Mouse (Mus musculus): ENCODE data around the gene Gm20532. TPM values are rescaled to one million over a fixed set of nuclear protein-coding genes. Genes with fewer than 3 reads are reported as not detected.

Gm20532 gene
- polyA plus RNA-seq, 1 experiment: not detected

DNA sequence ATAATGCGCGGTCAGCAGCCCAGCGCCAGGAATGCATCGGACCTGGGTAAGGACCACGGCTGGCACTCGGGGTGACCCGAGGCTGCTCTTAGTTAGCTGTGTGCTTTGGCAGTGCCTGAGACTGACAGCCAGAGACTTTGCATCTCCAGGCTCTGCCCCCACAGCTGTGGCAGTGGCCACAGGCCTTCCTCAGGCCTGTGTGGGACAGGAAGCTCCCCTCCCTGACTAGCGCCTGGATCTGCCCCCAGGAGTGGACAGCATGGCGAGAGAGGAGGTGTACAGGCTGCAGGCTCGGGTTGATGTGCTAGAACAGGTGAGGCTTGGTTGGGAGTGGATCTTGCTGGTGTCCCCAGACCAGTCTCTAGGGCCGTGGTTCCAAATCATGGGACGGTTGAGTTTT is 5.0 kb downstream of the Gm20532 start:
- no peak for TF ChIP-seq POLR2A (IDR thresholded peaks at IDR 0.05; ENCODE audit: control insufficient read depth, extremely low read depth, insufficient read depth, low read length, poor library complexity)
- no peak for TF ChIP-seq CTCF (IDR thresholded peaks at IDR 0.05; ENCODE audit: borderline replicate concordance, control insufficient read depth, extremely low read depth, insufficient read depth, low read length, poor library complexity)
- Histone ChIP-seq H3K4me3 (ENCODE audit: control insufficient read depth, insufficient read depth, low read length) (no peak overlapping the region), H3K4me1 (replicated peaks; ENCODE audit: control insufficient read depth, insufficient read depth, low read length) (peaks cover 19% of the 10 kb centered on the region), H3K36me3 (ENCODE audit: control insufficient read depth, insufficient read depth, low read length) (no peaks in the 10 kb centered on the region), H3K27me3 (ENCODE audit: control insufficient read depth, insufficient read depth, low read length) (no peaks in the 10 kb centered on the region), H3K27ac (ENCODE audit: control insufficient read depth, insufficient read depth, low read length) (no peak overlapping the region)
- no peak for DNase-seq
- WGBS: 91% methylated on average over 12 of the region's 12 CpGs

GRCm38 (mm10) chr2:26593211-26594021 is 7.0 kb downstream of the Gm20532 start:
- no peak for DNase-seq
- H3K36me3 ChIP-seq (ENCODE audit: control insufficient read depth, insufficient read depth, low read length): no peaks in the 10 kb centered on the region
- WGBS: 87% methylated on average over 9 of the region's 9 CpGs
- H3K4me3 ChIP-seq (ENCODE audit: control insufficient read depth, insufficient read depth, low read length): no peak overlapping the region
- no peak for TF ChIP-seq CTCF (IDR thresholded peaks at IDR 0.05; ENCODE audit: borderline replicate concordance, control insufficient read depth, extremely low read depth, insufficient read depth, low read length, poor library complexity)
- TF ChIP-seq POLR2A (IDR thresholded peaks at IDR 0.05; ENCODE audit: control insufficient read depth, extremely low read depth, insufficient read depth, low read length, poor library complexity): no peak
- H3K4me1 ChIP-seq (replicated peaks; ENCODE audit: control insufficient read depth, insufficient read depth, low read length): peaks cover 16% of the 10 kb centered on the region
- no peaks in the 10 kb centered on the region for H3K27me3 ChIP-seq (ENCODE audit: control insufficient read depth, insufficient read depth, low read length)
- H3K27ac ChIP-seq (ENCODE audit: control insufficient read depth, insufficient read depth, low read length): no peak overlapping the region

GRCm38 (mm10) chr2:26594022-26594346 is 7.5 kb downstream of the Gm20532 start:
- 76% methylated on average over 9 of the region's 9 CpGs for whole genome bisulfite sequencing
- Histone ChIP-seq H3K36me3 (ENCODE audit: control insufficient read depth, insufficient read depth, low read length) (no peaks in the 10 kb centered on the region), H3K27ac (ENCODE audit: control insufficient read depth, insufficient read depth, low read length) (no peak overlapping the region), H3K4me1 (replicated peaks; ENCODE audit: control insufficient read depth, insufficient read depth, low read length) (peaks cover 16% of the 10 kb centered on the region), H3K27me3 (ENCODE audit: control insufficient read depth, insufficient read depth, low read length) (no peaks in the 10 kb centered on the region), H3K4me3 (ENCODE audit: control insufficient read depth, insufficient read depth, low read length) (no peak overlapping the region)
- DNase-seq: peak; percentile 78
- TF ChIP-seq CTCF (IDR thresholded peaks at IDR 0.05; ENCODE audit: borderline replicate concordance, control insufficient read depth, extremely low read depth, insufficient read depth, low read length, poor library complexity) (peak; percentile 70), POLR2A (IDR thresholded peaks at IDR 0.05; ENCODE audit: control insufficient read depth, extremely low read depth, insufficient read depth, low read length, poor library complexity) (no peak)

DNA sequence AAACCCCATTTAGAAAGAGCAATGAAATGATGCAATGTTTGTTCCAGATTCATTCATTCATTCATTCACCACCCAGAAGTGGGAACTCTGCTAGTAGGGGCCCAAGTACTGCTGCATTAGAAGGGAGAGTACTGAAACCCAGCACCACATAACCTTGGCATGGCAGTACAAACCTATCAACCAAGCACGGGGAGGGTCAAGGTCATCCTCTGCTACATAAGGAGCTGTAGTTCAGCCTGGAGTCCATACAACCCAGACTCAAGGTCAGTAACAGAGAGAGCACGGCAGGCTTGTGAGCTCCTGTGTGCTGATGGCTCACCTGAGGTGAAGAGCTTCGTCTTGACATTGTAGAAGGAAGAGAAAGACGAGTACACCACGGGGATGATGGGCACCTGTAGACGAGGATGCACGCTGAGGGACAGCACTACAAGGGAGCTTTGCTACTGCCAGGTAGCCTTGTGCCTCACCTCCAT is 8.1 kb downstream of the Gm20532 start:
- no peaks in the 10 kb centered on the region for H3K27me3 ChIP-seq (ENCODE audit: control insufficient read depth, insufficient read depth, low read length)
- no peak overlapping the region for H3K4me3 ChIP-seq (ENCODE audit: control insufficient read depth, insufficient read depth, low read length)
- no peak for DNase-seq
- no peak overlapping the region for H3K27ac ChIP-seq (ENCODE audit: control insufficient read depth, insufficient read depth, low read length)
- peaks cover 16% of the 10 kb centered on the region for H3K4me1 ChIP-seq (replicated peaks; ENCODE audit: control insufficient read depth, insufficient read depth, low read length)
- H3K36me3 ChIP-seq (ENCODE audit: control insufficient read depth, insufficient read depth, low read length): no peaks in the 10 kb centered on the region
- 91% methylated on average over 7 of the region's 7 CpGs for WGBS
- TF ChIP-seq POLR2A (IDR thresholded peaks at IDR 0.05; ENCODE audit: control insufficient read depth, extremely low read depth, insufficient read depth, low read length, poor library complexity): no peak
- TF ChIP-seq CTCF (IDR thresholded peaks at IDR 0.05; ENCODE audit: borderline replicate concordance, control insufficient read depth, extremely low read depth, insufficient read depth, low read length, poor library complexity): no peak

- Histone ChIP-seq H3K27ac (ENCODE audit: control insufficient read depth, insufficient read depth, low read length) (no peak overlapping the region), H3K4me3 (ENCODE audit: control insufficient read depth, insufficient read depth, low read length) (no peak overlapping the region), H3K27me3 (ENCODE audit: control insufficient read depth, insufficient read depth, low read length) (no peaks in the 10 kb centered on the region), H3K4me1 (replicated peaks; ENCODE audit: control insufficient read depth, insufficient read depth, low read length) (peaks cover 16% of the 10 kb centered on the region), H3K36me3 (ENCODE audit: control insufficient read depth, insufficient read depth, low read length) (no peaks in the 10 kb centered on the region)
- no peak for TF ChIP-seq CTCF (IDR thresholded peaks at IDR 0.05; ENCODE audit: borderline replicate concordance, control insufficient read depth, extremely low read depth, insufficient read depth, low read length, poor library complexity)
- no peak for TF ChIP-seq POLR2A (IDR thresholded peaks at IDR 0.05; ENCODE audit: control insufficient read depth, extremely low read depth, insufficient read depth, low read length, poor library complexity)
- no peak for DNase-seq
- WGBS: 87% methylated on average over 6 of the region's 6 CpGs
These were observed 8.7 kb downstream of the Gm20532 start for GRCm38 (mm10) chr2:26594934-26595724.

DNA sequence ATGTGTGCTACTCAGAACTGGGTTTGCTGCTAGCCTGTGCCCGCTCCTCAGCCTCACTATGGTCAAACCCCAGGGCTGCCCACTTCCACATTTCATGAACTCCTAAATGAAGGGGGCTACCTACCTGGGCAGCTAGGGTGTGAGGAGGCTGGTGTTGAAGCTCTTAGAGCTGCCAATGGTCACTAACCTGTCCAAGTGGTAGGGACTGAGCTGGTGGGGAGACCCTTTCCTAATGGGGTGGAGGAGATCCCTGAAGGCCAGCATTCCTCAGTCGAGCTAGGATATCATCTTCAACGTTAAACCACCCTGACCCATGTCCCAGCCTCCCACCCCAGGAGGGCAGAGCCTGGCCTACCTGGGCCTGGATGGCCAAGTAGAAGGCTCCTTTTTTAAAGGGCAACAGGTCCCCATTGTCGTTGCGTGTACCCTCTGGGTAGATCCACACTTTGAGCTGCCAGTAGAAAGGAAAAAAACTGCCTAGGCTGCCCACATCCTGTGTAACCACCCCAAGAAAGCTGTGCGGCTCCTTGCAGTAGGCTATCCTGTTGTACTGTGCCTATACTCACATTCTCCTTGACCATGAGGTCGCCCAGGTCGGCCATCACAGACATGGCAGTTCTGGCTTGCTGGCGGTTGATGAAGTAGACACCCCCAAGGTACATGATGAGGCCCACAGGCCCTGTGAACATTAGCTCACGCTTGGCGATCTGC is 9.4 kb downstream of the Gm20532 start:
- H3K27me3 ChIP-seq (ENCODE audit: control insufficient read depth, insufficient read depth, low read length): no peaks in the 10 kb centered on the region
- no peak overlapping the region for H3K4me3 ChIP-seq (ENCODE audit: control insufficient read depth, insufficient read depth, low read length)
- DNase-seq: no peak
- TF ChIP-seq CTCF (IDR thresholded peaks at IDR 0.05; ENCODE audit: borderline replicate concordance, control insufficient read depth, extremely low read depth, insufficient read depth, low read length, poor library complexity): no peak
- TF ChIP-seq POLR2A (IDR thresholded peaks at IDR 0.05; ENCODE audit: control insufficient read depth, extremely low read depth, insufficient read depth, low read length, poor library complexity): no peak
- H3K27ac ChIP-seq (ENCODE audit: control insufficient read depth, insufficient read depth, low read length): no peak overlapping the region; the same call in 1 of the 2 replicates
- 40% methylated on average over 11 of the region's 11 CpGs for WGBS
- H3K36me3 ChIP-seq (ENCODE audit: control insufficient read depth, insufficient read depth, low read length): no peaks in the 10 kb centered on the region
- H3K4me1 ChIP-seq (replicated peaks; ENCODE audit: control insufficient read depth, insufficient read depth, low read length): peaks cover 16% of the 10 kb centered on the region

Data from thymus, adult 2 months (tissue).